Mouse (Mus musculus) thymus, postnatal 0 days (tissue): ENCODE data around the gene Lrrc49. TPM values are rescaled to one million over a fixed set of nuclear protein-coding genes. Genes with fewer than 3 reads are reported as not detected.

Experiments
- DNase-seq: peaks from one replicate; pipeline ENCODE4 v3.0.0-alpha.2; 2015; ENCODE audit warnings: low spot score
- polyA plus RNA-seq: library from polyadenylated mRNA; unstranded; fragments of >200 nt; fragmentation: Nextera tagmentation; extraction: Ambion mirVana; gene quantifications from 2 replicates; pipeline ENCODE4 v1.2.1, GENCODE M21; 2015

Gene Lrrc49
- polyA plus RNA-seq, 1 experiment from 2014 or later = 2.4 TPM

DNA sequence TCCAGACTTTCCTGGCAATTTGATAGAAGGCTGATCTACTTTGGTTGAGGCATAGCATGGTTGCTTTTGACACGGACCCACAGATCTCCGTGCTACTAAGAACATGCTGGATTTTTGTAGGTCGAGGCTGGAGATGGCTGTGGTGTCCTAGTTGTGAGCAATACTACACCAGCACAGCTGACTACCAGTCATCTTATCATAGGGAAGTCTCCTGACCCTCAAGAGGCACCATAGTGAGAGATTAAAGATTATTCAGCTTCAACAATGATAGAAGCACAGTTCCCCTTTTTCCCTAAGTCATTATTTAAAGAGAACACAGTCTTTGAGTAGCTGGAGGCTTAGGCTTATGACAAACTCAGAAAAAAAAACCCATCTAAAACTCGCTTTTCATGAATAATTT is 87.7 kb downstream of the Lrrc49 start:
- no peak for DNase-seq

DNA sequence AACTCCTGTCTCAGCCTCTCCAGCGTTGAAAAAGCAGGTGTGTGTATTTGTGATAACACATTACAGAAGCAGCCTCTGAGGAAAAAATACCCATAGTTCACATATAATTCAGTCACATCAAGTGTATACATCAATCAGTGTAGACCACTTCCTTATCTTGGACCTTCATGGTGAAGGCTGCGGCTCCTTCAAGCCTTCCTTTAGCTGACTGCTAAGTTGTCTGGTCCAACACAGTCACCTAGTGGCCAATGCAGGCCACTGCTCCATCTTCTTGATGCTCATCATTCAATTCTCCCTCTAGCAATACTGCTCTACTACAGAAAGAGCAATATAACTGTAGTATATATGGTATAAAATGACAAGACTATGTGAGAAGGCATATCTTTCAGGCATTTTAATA is 88.5 kb downstream of the Lrrc49 start:
- peak; percentile 22 for DNase-seq

DNA sequence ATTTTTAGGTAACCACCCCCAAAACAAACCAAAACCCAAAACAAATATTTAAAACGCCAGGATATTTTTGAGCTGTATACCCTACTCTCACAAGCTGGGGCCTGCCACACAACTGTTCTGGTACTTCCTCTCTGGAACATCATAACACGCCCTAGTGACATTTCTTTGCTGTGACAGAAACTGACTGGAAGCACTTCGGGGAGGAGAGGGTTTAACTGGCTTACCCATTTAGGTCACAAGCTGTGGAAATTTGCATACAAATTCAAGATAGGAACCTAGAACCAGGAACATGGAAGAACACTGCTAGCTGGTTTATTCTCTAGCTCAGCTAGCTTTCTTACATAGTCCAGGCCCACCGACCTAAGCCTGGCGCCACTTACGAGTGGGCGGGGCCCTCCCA is 92.6 kb downstream of the Lrrc49 start:
- DNase-seq = no peak

DNA sequence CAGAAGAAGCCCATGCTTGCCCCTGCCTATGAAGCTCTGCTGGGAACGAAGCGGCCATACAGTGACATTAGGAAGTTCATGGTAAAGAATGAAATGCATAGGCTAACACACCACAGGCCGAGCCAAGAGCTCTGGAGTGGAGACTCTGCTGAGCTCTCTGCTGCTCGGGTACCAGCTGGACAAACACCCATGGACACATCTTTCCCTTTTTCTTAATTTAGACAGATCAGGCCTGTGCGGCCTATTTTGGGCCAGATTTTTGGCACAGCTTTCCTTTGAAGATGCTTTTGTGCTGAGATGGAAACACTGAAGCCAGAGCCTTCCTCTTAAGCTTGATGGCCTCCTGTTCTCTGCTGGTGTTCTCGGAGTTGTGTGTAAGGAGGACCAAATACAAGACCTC is 95.0 kb downstream of the Lrrc49 start:
- DNase-seq = no peak

DNA sequence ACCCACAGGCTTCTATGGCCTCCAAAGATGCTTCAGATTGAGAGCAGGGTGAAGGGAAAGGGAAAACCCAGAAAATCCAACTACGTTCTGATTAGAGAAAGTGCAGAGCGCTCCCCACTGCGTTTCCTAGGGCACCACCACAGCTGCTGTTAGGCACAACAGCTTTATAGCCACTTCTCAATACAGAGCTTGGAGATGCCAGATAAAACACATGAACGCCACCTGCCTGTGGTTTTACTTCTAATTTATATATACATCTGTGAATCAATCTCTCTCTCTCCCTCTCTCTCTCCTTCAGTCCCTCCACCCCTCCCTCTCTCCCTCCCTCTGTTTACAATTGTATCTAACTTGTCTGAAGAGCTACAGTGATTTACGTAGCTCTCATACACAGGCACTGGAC is 95.6 kb downstream of the Lrrc49 start:
- no peak for DNase-seq

DNA sequence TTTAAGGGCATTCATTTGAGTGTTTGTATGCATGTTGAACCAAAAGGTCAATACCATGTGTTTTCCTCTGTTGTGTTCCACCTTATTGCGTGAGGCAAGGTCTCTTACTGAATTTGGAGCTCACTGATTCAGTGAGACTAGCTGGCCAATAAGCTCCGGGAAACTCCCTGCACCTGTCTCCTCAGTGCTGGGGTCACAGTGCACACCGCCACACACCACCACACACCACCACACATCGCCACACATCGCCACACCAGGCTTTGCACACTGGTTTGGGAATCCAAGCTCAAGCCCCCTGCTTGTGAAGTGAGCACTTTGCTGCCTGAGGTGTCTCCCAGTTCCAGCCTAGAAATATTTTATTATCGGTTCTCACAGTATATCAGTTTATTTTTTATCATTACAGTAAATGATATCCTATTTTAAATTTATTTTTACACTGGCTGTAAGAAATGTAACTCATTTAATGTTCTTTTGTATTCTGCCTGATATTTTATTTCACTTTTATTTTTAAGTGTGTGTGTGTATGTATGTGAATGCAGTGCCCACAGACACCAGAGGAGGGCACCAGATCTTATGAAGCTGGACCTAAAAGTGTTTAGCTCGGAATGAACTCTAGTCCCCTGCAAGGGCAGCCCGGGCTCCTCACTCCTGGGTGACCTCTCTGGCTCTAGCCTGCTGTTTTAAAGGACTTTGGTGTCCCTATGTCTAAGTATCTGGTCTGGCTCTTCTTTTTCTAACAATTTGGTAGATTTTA is 96.9 kb downstream of the Lrrc49 start:
- no peak for DNase-seq

DNA sequence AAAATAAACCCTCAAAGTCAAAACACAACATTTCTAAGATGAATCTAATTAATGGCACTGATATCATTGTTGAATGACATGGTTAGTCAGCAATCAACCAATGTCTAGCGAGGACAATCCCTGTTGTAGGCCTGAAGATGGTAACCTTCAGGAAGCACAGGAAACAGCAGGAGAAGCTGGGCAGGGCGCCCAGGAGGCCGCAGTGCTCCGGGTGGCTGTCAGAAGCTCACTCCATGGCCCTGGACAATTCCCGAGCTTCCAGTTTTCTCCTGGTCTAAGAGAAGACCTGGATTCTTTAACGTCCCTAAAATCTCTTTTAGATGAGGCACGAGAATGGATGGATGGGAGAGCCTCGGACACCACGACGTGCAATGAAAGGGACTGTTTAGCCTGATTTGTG is 99.0 kb downstream of the Lrrc49 start:
- DNase-seq = no peak

DNA sequence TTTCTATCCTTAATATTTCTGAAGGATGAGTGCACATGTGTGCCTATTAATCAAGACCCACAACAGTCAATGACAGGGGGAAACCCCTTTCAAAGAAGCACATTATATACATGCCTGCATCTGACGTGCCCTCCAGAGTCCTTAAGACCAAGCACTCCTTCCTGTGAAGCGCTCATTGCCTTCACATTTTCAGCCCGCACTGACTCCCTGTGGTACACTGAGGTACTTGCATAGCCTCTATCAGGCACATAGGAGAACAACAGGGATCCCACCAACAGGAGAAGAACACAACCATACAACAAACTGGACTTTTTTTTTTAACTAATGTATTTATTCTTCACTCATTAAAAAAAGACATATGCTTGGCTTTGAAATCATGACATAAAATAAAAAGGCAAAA is 101.0 kb downstream of the Lrrc49 start:
- peak; percentile 59 for DNase-seq

DNA sequence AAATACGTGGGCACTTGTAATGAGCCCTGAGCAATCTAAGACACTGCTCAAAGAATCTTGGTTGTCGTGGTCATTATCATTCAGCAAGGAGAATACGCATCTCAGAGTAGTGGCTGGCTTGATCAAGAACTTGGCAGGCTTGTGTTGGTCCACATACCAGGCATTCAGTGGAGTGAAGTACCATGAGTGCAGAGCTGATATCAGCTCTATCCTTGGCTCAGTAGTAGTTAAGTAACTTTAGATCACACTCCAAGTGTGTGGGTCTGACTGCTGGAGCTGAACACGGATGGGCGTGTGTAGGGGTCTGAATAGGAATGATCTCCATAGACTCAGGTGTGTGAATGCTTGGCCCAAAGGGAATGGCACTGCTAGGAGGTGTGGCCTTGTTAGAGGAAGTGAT is 102.8 kb downstream of the Lrrc49 start:
- DNase-seq = no peak

DNA sequence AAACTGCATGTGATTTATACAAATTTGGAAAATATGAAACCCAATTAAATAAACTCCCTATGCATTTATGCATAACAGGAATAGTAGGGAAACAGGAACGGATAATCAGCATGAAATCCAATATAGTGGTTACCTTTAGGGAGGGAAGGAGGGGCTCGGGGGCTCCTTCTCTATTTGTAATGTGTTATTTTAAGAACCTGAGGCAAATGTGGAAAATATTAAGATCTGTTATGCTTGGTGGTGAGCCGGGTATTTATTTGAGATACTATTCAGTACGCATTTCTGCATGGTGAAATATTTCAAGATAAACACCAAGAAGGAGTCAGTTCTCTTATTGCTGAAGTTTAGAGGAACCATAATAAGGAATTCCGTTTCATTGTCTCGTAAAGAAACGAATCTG is 105.4 kb downstream of the Lrrc49 start:
- DNase-seq = no peak

DNA sequence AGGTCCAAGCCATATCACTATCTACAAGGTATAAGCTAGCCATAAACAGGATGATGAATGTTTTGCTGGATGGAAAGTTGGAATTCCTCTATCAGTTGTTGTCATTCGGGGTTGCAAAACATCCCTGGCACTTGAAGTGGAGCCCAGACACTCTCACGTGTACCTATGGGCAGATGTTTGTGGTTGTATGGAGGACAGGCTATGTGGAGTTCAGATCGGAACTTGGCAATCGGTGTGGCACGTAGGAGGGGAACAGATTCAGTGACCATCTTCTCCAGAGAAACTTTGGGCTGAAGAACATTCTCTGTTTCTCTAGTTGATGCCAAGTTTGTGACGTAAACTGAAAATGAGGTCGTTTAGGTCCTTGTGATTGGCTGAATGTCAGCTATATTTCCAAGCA is 114.9 kb downstream of the Lrrc49 start:
- DNase-seq = no peak

DNA sequence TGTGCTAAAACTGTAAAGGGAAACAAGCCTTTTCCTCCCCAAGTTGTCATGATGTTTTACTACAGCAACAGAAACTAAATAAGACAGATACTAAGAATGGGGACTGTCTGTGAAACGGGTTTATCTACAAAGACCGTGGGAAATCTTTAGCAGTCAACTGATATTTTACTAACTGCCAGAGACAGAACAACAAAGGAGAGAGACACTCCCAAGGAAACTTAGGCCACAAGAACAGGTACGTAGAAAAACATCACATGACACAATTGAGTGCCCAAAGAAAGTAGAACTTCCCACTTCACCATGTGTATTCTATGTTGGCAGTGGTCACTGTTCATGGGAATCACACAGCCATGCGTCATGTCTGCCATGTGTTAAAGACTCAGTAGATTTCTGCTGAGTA is 116.2 kb downstream of the Lrrc49 start:
- DNase-seq = no peak

DNA sequence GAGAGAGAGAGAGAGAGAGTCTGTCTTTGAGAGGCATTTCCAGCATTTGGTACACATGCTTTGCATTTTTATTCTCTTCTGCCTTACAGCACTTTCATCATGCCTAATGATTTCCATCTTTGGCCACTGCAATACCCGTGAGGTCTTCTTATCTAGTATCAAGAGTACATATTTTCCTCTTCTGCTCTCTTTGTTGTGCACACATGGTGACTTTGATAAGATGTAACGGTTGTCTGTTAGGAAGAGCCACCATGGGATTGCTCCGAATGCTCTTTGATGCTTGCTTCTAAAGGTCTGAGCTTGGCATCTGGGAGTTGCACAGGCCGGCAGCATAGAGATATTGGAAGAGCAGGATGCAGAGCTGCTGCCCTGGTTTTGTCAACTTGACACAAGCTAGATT is 116.9 kb downstream of the Lrrc49 start:
- DNase-seq = no peak

DNA sequence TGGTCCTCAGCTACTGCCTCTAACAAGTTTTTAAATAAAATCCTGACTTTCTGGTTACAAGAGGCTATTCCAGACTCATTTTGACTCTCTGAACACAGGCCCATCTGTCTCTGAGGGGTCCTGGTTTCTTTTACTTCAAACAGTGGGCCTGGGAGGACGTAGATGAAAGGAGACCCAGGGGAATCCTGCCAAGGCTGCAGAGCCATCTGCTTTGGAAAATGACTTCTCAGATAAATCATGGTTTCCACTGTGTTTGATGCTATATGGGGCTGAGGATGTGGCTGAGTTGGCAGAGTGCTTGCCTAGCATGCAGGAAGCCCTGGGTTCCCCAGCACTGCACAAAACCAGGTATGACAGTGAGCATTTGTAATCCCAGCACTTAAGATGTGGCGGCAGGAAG is 118.6 kb downstream of the Lrrc49 start:
- no peak for DNase-seq

DNA sequence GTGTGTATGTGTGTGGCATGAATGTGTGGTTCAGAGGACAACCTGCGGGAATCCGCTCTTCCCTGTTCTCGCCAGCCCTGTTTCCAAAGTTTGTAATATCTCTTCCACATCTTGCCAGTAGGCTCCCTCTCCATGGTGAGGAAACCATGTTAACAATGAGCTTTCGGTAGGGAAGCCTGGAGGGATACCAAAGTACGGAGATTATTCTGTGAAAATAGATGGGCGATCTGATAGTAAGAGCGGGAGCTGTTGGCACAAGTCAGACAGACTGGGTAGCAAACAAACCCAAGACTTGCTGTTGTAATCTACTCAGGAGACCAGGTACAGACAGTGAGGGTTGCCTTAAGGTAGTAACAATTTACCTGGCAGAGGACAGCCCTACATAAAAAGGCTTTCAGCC is 124.1 kb downstream of the Lrrc49 start:
- no peak for DNase-seq

DNA sequence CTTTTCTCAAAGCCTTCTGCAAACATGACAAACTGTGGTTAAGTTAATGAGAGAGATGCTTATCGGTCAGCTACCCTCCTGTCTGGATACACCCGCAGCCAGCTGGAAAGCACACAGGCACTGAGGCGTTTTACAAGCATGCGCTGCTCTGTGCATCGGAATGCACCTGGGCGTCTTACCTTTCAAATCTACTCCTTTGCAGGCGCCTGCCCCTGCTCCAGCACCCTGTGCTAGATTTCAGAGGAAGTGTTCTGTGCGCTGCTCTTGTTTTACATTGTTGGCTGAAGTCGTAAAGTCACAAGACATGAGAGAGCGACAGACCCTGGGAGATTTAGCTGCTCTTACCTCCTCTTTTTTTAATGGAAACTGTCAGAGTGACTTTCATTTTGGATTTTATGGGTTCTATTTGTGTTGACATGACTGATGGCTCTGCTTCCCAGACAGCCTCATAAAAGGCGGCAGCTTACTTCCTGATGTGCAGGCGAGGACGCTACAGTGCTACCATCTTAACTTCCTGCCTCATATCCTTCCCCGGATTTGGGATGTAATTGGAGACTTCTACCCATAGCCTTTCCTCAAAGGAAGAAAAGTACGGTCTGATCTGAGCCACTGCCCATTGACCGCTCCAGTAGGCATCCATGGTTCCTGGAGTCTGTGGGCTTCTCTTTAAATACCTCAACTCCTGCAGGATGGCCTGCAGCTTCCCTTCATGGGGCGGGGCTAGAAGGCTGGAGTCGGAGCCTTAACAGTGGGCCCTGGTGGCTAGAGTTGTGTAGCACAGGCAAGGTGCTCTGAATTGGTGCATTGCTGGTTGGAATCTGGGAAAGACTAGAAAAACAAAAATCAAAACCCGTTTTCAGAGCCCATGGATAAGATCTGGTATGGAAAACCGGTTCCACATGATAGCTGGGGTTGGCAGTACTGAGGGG is 125.3 kb downstream of the Lrrc49 start:
- peak; percentile 56 for DNase-seq

DNA sequence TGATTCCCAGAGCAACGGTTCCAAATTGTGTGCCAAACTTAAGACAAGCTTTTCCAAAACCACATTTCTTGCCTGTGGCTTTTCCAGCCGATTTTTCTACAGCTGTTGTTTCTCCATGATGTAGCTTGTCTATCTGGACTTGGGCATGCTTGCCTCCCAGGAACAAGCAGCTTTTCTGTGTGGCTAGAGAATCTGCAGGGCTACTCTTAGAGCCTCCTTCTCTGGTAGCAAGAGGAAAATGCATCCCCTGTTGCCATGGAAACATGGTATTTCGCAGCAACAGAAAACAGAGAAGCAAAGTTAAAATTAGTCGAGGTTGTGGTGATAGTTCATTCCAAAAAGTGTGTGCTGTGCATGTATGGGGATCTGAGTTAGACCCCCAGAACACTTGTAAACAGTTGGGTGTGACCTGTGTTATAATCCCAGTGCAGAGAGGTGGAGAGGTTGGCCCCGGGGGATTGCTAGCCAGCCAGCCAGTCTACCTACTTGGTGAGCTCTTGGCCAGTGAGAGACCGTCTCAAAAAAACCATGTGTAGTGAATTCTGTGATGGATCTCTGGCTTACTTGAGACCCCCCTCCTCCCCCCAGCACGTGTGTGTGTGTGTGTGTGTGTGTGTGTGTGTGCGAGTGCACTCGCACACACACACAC is 126.2 kb downstream of the Lrrc49 start:
- DNase-seq = peak; percentile 5

DNA sequence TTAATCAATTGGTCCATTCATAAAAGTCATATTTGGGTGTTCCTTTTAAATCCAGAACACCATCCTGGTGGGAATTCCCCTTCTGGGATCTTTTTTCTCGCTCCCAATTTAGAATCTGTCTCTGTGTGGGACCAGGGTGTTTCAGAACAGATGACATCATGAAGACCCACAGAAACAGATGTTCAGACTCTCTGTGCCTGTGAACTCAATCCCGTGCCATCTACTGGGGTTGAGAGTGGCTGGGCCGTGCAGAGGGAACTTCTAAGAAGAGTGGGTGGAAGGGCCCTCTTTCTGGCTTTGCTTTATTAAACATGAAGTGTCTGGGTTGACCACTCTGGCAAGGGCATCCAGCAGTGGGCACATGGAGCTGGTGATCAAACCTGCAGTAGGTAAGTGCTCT is 129.5 kb downstream of the Lrrc49 start:
- no peak for DNase-seq

DNA sequence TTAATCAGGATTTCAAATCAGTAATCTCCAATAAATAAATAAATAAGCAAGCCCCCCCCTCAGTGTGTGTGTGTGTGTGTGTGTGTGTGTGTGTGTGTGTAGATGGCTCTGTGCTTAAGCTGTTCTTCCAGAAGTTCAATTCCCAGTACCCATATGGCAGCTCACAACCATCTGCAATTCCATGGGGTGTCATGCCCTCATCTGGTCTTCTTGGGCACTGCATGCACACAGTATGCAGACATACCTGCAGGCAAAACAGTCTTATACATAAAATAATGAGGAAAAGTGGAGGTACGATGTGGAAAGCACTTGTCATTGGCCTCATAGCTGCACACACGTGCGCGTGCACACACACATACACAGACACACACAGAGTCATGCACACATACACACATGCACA is 136.7 kb downstream of the Lrrc49 start:
- no peak for DNase-seq

DNA sequence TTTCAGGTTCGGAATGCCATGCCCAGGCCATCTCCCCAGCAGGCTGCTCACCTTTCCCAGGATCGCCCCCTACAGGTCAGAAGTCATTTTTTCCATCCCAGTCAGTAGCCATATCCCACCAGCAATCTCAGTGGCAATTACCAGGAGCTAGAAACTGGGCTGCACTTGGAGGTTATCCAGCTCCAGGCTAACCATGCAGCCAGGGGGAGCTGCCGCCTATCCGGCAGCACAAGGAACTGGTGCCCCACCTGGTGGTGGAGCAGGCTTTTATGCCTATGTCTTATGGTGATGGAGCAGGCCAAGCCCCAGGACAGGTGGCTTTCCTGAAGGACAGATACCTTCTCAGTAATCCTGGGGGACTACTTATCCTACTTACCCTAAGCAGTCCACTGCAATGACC is 139.8 kb downstream of the Lrrc49 start:
- peak; percentile 11 for DNase-seq

DNA sequence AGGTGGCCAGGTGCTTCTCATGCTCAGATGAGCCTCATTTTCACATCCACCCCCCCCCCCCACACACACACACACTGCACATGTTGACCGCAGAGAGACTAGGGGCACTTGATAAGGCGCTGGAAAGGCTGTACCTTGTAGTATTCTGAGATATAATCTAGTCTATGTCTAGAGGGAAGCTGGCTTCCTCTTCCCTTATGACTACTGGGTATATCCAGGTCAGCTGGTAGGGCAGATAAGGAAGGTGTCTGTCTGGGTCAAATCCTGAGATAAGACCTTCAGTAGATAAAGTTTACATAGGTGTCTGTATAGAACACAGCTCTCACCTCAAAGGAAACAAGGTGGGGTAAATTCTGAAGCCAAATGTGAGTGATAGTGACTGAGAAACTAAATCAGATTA is 141.8 kb downstream of the Lrrc49 start:
- DNase-seq = no peak
